ENCODE assay signal across 12 mouse cellular contexts in the genomic region with DNA sequence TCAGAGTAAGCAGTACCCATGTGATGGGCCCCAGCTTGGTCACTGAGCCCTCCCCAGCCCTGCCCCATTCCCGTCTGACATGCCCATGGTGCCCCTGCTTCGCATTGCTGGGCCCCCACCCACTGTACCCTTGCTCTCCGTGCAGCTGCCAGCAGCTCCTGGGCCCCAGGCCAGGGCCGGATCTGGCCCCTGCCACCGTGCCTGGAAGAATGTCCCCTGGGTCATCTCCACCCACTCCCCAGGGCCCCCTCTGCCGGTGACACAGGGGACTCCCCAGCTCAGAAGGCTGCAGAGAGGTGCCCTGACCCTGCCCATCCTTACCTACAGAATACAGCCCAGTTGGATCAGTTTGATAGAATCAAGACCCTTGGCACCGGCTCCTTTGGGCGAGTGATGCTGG. TPM values are rescaled to one million over a fixed set of nuclear protein-coding genes. Genes with fewer than 3 reads are reported as not detected.
A peak's percentile ranks its signal among the peaks of the same experiment; 100 is the strongest.
DNase-seq lines count a peak whose midpoint lies in the region; ATAC-seq and TF ChIP-seq lines count a peak whose summit lies in the region.
"Had no signal": no experiment of that assay in that cellular context is flagged by ENCODE, and none has a peak within 500 bp of the region (broad histone marks: within the 10 kb centered on the region; RNA-seq: fewer than 3 reads in every experiment).

No protein-coding gene starts in this region.

- no peak overlapping the region for H3K4me3 ChIP-seq in heart, postnatal 0 days (ENCODE audit: low read depth, low read length)
- H3K4me3 ChIP-seq: midbrain, embryonic 12.5 days had no signal

- peak overlapping the region; percentile 97 for H3K27ac ChIP-seq in heart, postnatal 0 days (ENCODE audit: low read depth)
- H3K27ac ChIP-seq: hindbrain, postnatal 0 days; midbrain, embryonic 12.5 days had no signal

- H3K4me1 ChIP-seq in heart, postnatal 0 days (ENCODE audit: control insufficient read depth, insufficient read depth): peaks cover 44% of the 10 kb centered on the region

- H3K9me3 ChIP-seq in heart, postnatal 0 days (replicated peaks; ENCODE audit: control insufficient read depth, low read length): no peaks in the 10 kb centered on the region
- H3K9me3 ChIP-seq: midbrain, embryonic 12.5 days had no signal

- H3K27me3 ChIP-seq in heart, postnatal 0 days (ENCODE audit: control insufficient read depth, insufficient read depth, low read length): no peaks in the 10 kb centered on the region
- H3K27me3 ChIP-seq: midbrain, embryonic 12.5 days had no signal

- peak; percentile 67; the same call in 1 of the 2 replicates for TF ChIP-seq EP300 in heart, postnatal 0 days (IDR thresholded peaks at IDR 0.05; ENCODE audit: low read depth)

- TF ChIP-seq CTCF in heart, postnatal 0 days (IDR thresholded peaks at IDR 0.05; ENCODE audit: low read depth): peak; percentile 63

- ATAC-seq in heart, postnatal 0 days (ENCODE audit: insufficient read depth, low read depth): peak; percentile 84
- ATAC-seq in activated CD4-positive, CD25-positive, alpha-beta regulatory T cell, adult 4 months: no peak
- ATAC-seq: hindbrain, postnatal 0 days had no signal

- 43% methylated on average over 8 of the region's 8 CpGs for WGBS in heart, postnatal 0 days

- H3K36me3 ChIP-seq in heart, postnatal 0 days (replicated peaks; ENCODE audit: control insufficient read depth, insufficient read depth, low read length): peaks cover 48% of the 10 kb centered on the region

- DNase-seq in cerebellum, postnatal 25 days: peak; percentile 41 to 56
- DNase-seq in cerebellum, adult 11 months: no peak
- peak; percentile 69 for DNase-seq in adrenal gland, postnatal 14 days
- peak; percentile 83 for DNase-seq in gastrocnemius, postnatal 25 days
- DNase-seq in heart, postnatal 0 days (ENCODE audit: low spot score): peak; percentile 73
- DNase-seq in thymus, postnatal 14 days: no peak
- no peak for DNase-seq in layer of hippocampus, postnatal 10 days (ENCODE audit: low spot score in 2 of 2)
- DNase-seq: lung, postnatal 10 days; thymus, postnatal 36 days had no signal

- H3K4me2 ChIP-seq in heart, postnatal 0 days (ENCODE audit: low read depth, low read length): no peak overlapping the region
- H3K4me2 ChIP-seq: midbrain, embryonic 12.5 days had no signal

- H3K9ac ChIP-seq in heart, postnatal 0 days (replicated peaks; ENCODE audit: low read depth, low read length): no peak overlapping the region

RNA-seq across cellular contexts. Expression of gene Prkaca, which starts 8.1 kb away (rescaled TPM):
- 251 and 300 TPM in 2 replicates for total RNA-seq in adrenal gland, postnatal 14 days (2021)
- 100 to 1,000 TPM; 163 to 177 TPM for total RNA-seq in gastrocnemius, postnatal 25 days (2021)
- 246 and 345 TPM in 2 replicates for total RNA-seq in heart, postnatal 0 days (2014; rRNA removed; ENCODE audit: low replicate concordance)
- polyA plus RNA-seq in heart, postnatal 0 days (2015; fragmentation: Nextera tagmentation; extraction: Ambion mirVana): 305 and 312 TPM in 2 replicates
- 10 to 100 TPM; 18.9 to 22.0 TPM for polyA plus RNA-seq in activated CD4-positive, CD25-positive, alpha-beta regulatory T cell, adult 4 months (2017; shearing (Covaris generic))
- 100 to 1,000 TPM; 240 to 254 TPM for total RNA-seq in layer of hippocampus, postnatal 10 days (2021)

RNA-seq across cellular contexts. Expression of gene Samd1, which starts 16.6 kb away (rescaled TPM):
- total RNA-seq in adrenal gland, postnatal 14 days (2021): 37.0 and 42.5 TPM in 2 replicates
- total RNA-seq in gastrocnemius, postnatal 25 days (2021): 10 to 100 TPM; 15.6 to 16.7 TPM
- total RNA-seq in heart, postnatal 0 days (2014; rRNA removed; ENCODE audit: low replicate concordance): 46.3 and 52.0 TPM in 2 replicates
- polyA plus RNA-seq in heart, postnatal 0 days (2015; fragmentation: Nextera tagmentation; extraction: Ambion mirVana): 3.6 and 3.7 TPM in 2 replicates
- 1 to 10 TPM; 5.5 to 5.9 TPM for polyA plus RNA-seq in activated CD4-positive, CD25-positive, alpha-beta regulatory T cell, adult 4 months (2017; shearing (Covaris generic))
- total RNA-seq in layer of hippocampus, postnatal 10 days (2021): 10 to 100 TPM; 54.1 to 56.4 TPM

RNA-seq across cellular contexts. Expression of gene 1700067K01Rik, which starts 20.5 kb away (rescaled TPM):
- 0.56 and 0.83 TPM in 2 replicates for total RNA-seq in adrenal gland, postnatal 14 days (2021)
- under 1 TPM; 0.33 to 0.35 TPM for total RNA-seq in gastrocnemius, postnatal 25 days (2021)
- total RNA-seq in heart, postnatal 0 days (2014; rRNA removed; ENCODE audit: low replicate concordance): not detected in 2 replicates
- 0.96 and 1.3 TPM in 2 replicates for polyA plus RNA-seq in heart, postnatal 0 days (2015; fragmentation: Nextera tagmentation; extraction: Ambion mirVana)
- polyA plus RNA-seq in activated CD4-positive, CD25-positive, alpha-beta regulatory T cell, adult 4 months (2017; shearing (Covaris generic)): under 1 TPM in 1 of 2 experiments, not detected in 1; 0.95 TPM
- under 1 TPM; 0.49 to 0.66 TPM for total RNA-seq in layer of hippocampus, postnatal 10 days (2021)
- total RNA-seq: hindbrain, postnatal 0 days had no signal

RNA-seq across cellular contexts. Expression of gene Asf1b, which starts 25.5 kb away (rescaled TPM):
- 9.7 and 10.7 TPM in 2 replicates for total RNA-seq in adrenal gland, postnatal 14 days (2021)
- under 1 TPM; 0.54 to 0.96 TPM for total RNA-seq in gastrocnemius, postnatal 25 days (2021)
- 109 and 155 TPM in 2 replicates for total RNA-seq in heart, postnatal 0 days (2014; rRNA removed; ENCODE audit: low replicate concordance)
- 19.2 and 21.5 TPM in 2 replicates for polyA plus RNA-seq in heart, postnatal 0 days (2015; fragmentation: Nextera tagmentation; extraction: Ambion mirVana)
- 10 to 100 TPM; 69.0 to 76.6 TPM for polyA plus RNA-seq in activated CD4-positive, CD25-positive, alpha-beta regulatory T cell, adult 4 months (2017; shearing (Covaris generic))
- total RNA-seq in layer of hippocampus, postnatal 10 days (2021): 1 to 10 TPM; 2.0 to 2.1 TPM

RNA-seq across cellular contexts. Expression of gene Gm10644, which starts 25.8 kb away (rescaled TPM):
- 1.1 and 1.4 TPM in 2 replicates for total RNA-seq in adrenal gland, postnatal 14 days (2021)
- under 1 TPM; 0.24 to 0.26 TPM for total RNA-seq in gastrocnemius, postnatal 25 days (2021)
- 0.08 and 1.3 TPM in 2 replicates for total RNA-seq in heart, postnatal 0 days (2014; rRNA removed; ENCODE audit: low replicate concordance)
- polyA plus RNA-seq in heart, postnatal 0 days (2015; fragmentation: Nextera tagmentation; extraction: Ambion mirVana): 0.41 and 0.42 TPM in 2 replicates
- under 1 TPM; 0.24 to 0.66 TPM for polyA plus RNA-seq in activated CD4-positive, CD25-positive, alpha-beta regulatory T cell, adult 4 months (2017; shearing (Covaris generic))
- under 1 TPM; 0.22 to 0.37 TPM for total RNA-seq in layer of hippocampus, postnatal 10 days (2021)

Comparison
In these comparisons a context has a peak if more than half of its experiments do, and no peak if none do; other contexts are left out.
1. DNase-seq: peak in cerebellum, postnatal 25 days (2 of 2), adrenal gland, postnatal 14 days (single experiment), gastrocnemius, postnatal 25 days (single experiment) and heart, postnatal 0 days (single experiment); none in cerebellum, adult 11 months (single experiment), thymus, postnatal 14 days (single experiment) and layer of hippocampus, postnatal 10 days (0 of 2).